Mouse (Mus musculus) left cerebral cortex, adult 9 months (tissue): ENCODE measurements around the gene Psmd11.

Source experiments
- DNase-seq, 2 experiments: peaks; one replicate each; pipeline ENCODE4 v3.0.0; 2022; ENCODE audit warnings: low spot score in 2 of 2

Gene Psmd11

GRCm38 (mm10) chr11:80504519-80505385 lies 76.3 kb downstream of the Psmd11 start:
- DNase-seq: no peak

- peak in 1 of 2 experiments; percentile 75 for DNase-seq
Observed at GRCm38 (mm10) chr11:80505581-80505980, 77.2 kb downstream of the Psmd11 start.

- DNase-seq: no peak
Observed at GRCm38 (mm10) chr11:80506483-80506882, 78.1 kb downstream of the Psmd11 start.

- DNase-seq: no peak
Observed at GRCm38 (mm10) chr11:80507791-80508190, 79.4 kb downstream of the Psmd11 start.

- DNase-seq: no peak
Observed at GRCm38 (mm10) chr11:80508361-80509175, 80.2 kb downstream of the Psmd11 start.

- no peak for DNase-seq
Observed at GRCm38 (mm10) chr11:80509176-80509506, 80.7 kb downstream of the Psmd11 start.

GRCm38 (mm10) chr11:80510124-80510523 lies 81.7 kb downstream of the Psmd11 start:
- DNase-seq: no peak

GRCm38 (mm10) chr11:80512313-80513056 lies 84.1 kb downstream of the Psmd11 start:
- DNase-seq: no peak

GRCm38 (mm10) chr11:80513796-80514195 lies 85.4 kb downstream of the Psmd11 start:
- DNase-seq: no peak

- DNase-seq: no peak
Observed at GRCm38 (mm10) chr11:80515346-80515745, 86.9 kb downstream of the Psmd11 start.

GRCm38 (mm10) chr11:80515895-80516294 lies 87.5 kb downstream of the Psmd11 start:
- no peak for DNase-seq

GRCm38 (mm10) chr11:80518421-80519367 lies 90.3 kb downstream of the Psmd11 start:
- peak; percentile 76 to 93 for DNase-seq

GRCm38 (mm10) chr11:80521148-80521547 lies 92.7 kb downstream of the Psmd11 start:
- DNase-seq: no peak
